Mouse (Mus musculus): ENCODE data around the gene Adamts14. TPM values are rescaled to one million over a fixed set of nuclear protein-coding genes. Genes with fewer than 3 reads are reported as not detected.

The Adamts14 gene
- polyA plus RNA-seq, 1 experiment from 2014 or later, result 1.8 TPM

GRCm38 (mm10) chr10:61294242-61294641 is 21.0 kb upstream of the Adamts14 start:
- no peaks in the 10 kb centered on the region for H3K9me3 ChIP-seq (ENCODE audit: low read length)
- H3K9ac ChIP-seq (replicated peaks; ENCODE audit: low read depth), result no peak overlapping the region
- no peak for ATAC-seq
- DNase-seq (ENCODE audit: low spot score), result no peak
- no peaks in the 10 kb centered on the region for H3K4me1 ChIP-seq (ENCODE audit: insufficient read depth, low read depth, low read length)
- H3K4me2 ChIP-seq (replicated peaks; ENCODE audit: low read depth, low read length), result no peak overlapping the region
- TF ChIP-seq CTCF (IDR thresholded peaks at IDR 0.05) (no peak), EP300 (IDR thresholded peaks at IDR 0.05) (no peak)
- H3K27me3 ChIP-seq (replicated peaks; ENCODE audit: insufficient read depth, low read length), result no peaks in the 10 kb centered on the region
- no peak overlapping the region for H3K27ac ChIP-seq (ENCODE audit: low read length)
- H3K4me3 ChIP-seq (ENCODE audit: low read depth, low read length), result no peak overlapping the region
- H3K36me3 ChIP-seq (ENCODE audit: insufficient read depth, low read length), result no peaks in the 10 kb centered on the region
- 55% methylated on average over 8 of the region's 8 CpGs for WGBS

- DNase-seq (ENCODE audit: low spot score), result no peak
- ATAC-seq, result no peak
- H3K4me1 ChIP-seq (ENCODE audit: insufficient read depth, low read depth, low read length), result no peaks in the 10 kb centered on the region
- 72% methylated on average over 2 of the region's 2 CpGs for WGBS
- no peak overlapping the region for H3K4me3 ChIP-seq (ENCODE audit: low read depth, low read length)
- H3K36me3 ChIP-seq (ENCODE audit: insufficient read depth, low read length), result no peaks in the 10 kb centered on the region
- no peaks in the 10 kb centered on the region for H3K27me3 ChIP-seq (replicated peaks; ENCODE audit: insufficient read depth, low read length)
- no peak for TF ChIP-seq EP300 (IDR thresholded peaks at IDR 0.05)
- TF ChIP-seq CTCF (IDR thresholded peaks at IDR 0.05), result no peak
- no peaks in the 10 kb centered on the region for H3K9me3 ChIP-seq (ENCODE audit: low read length)
- H3K4me2 ChIP-seq (replicated peaks; ENCODE audit: low read depth, low read length), result no peak overlapping the region
- H3K9ac ChIP-seq (replicated peaks; ENCODE audit: low read depth), result no peak overlapping the region
- H3K27ac ChIP-seq (ENCODE audit: low read length), result no peak overlapping the region
Observed at GRCm38 (mm10) chr10:61290479-61290878, 17.2 kb upstream of the Adamts14 start.

GRCm38 (mm10) chr10:61290016-61290415 is 16.8 kb upstream of the Adamts14 start:
- DNase-seq (ENCODE audit: low spot score), result no peak
- 74% methylated on average over 2 of the region's 2 CpGs for WGBS
- Histone ChIP-seq H3K27ac (ENCODE audit: low read length) (no peak overlapping the region), H3K9me3 (ENCODE audit: low read length) (no peaks in the 10 kb centered on the region), H3K4me2 (replicated peaks; ENCODE audit: low read depth, low read length) (no peak overlapping the region), H3K9ac (replicated peaks; ENCODE audit: low read depth) (no peak overlapping the region), H3K4me1 (ENCODE audit: insufficient read depth, low read depth, low read length) (no peaks in the 10 kb centered on the region), H3K36me3 (ENCODE audit: insufficient read depth, low read length) (no peaks in the 10 kb centered on the region), H3K4me3 (ENCODE audit: low read depth, low read length) (no peak overlapping the region), H3K27me3 (replicated peaks; ENCODE audit: insufficient read depth, low read length) (no peaks in the 10 kb centered on the region)
- no peak for ATAC-seq
- no peak for TF ChIP-seq CTCF (IDR thresholded peaks at IDR 0.05)

GRCm38 (mm10) chr10:61286246-61286645 is 13.0 kb upstream of the Adamts14 start:
- no peaks in the 10 kb centered on the region for H3K9me3 ChIP-seq (ENCODE audit: low read length)
- no peak overlapping the region for H3K4me2 ChIP-seq (replicated peaks; ENCODE audit: low read depth, low read length)
- peak; percentile 73 for DNase-seq (ENCODE audit: low spot score)
- no peaks in the 10 kb centered on the region for H3K27me3 ChIP-seq (replicated peaks; ENCODE audit: insufficient read depth, low read length)
- TF ChIP-seq CTCF (IDR thresholded peaks at IDR 0.05) (no peak), EP300 (IDR thresholded peaks at IDR 0.05) (peak; percentile 42; the same call in 1 of the 2 replicates)
- H3K4me3 ChIP-seq (ENCODE audit: low read depth, low read length), result no peak overlapping the region
- H3K4me1 ChIP-seq (ENCODE audit: insufficient read depth, low read depth, low read length), result no peaks in the 10 kb centered on the region
- no peak overlapping the region for H3K9ac ChIP-seq (replicated peaks; ENCODE audit: low read depth)
- H3K27ac ChIP-seq (ENCODE audit: low read length), result 0 out of 2 replicates have a peak overlapping the region, but pooled peaks have one; percentile 15
- H3K36me3 ChIP-seq (ENCODE audit: insufficient read depth, low read length), result no peaks in the 10 kb centered on the region
- peak; percentile 78 for ATAC-seq
- WGBS, result 39% methylated on average over 7 of the region's 7 CpGs

GRCm38 (mm10) chr10:61285271-61285670 is 12.0 kb upstream of the Adamts14 start:
- ATAC-seq (peak; percentile 84), DNase-seq (ENCODE audit: low spot score) (peak; percentile 78)
- no peaks in the 10 kb centered on the region for H3K36me3 ChIP-seq (ENCODE audit: insufficient read depth, low read length)
- peak overlapping the region; percentile 15 for H3K27ac ChIP-seq (ENCODE audit: low read length)
- no peaks in the 10 kb centered on the region for H3K4me1 ChIP-seq (ENCODE audit: insufficient read depth, low read depth, low read length)
- no peaks in the 10 kb centered on the region for H3K9me3 ChIP-seq (ENCODE audit: low read length)
- no peak for TF ChIP-seq EP300 (IDR thresholded peaks at IDR 0.05)
- TF ChIP-seq CTCF (IDR thresholded peaks at IDR 0.05), result no peak
- H3K27me3 ChIP-seq (replicated peaks; ENCODE audit: insufficient read depth, low read length), result no peaks in the 10 kb centered on the region
- WGBS, result 61% methylated on average over 11 of the region's 11 CpGs
- H3K4me2 ChIP-seq (replicated peaks; ENCODE audit: low read depth, low read length), result no peak overlapping the region
- no peak overlapping the region for H3K9ac ChIP-seq (replicated peaks; ENCODE audit: low read depth)
- H3K4me3 ChIP-seq (ENCODE audit: low read depth, low read length), result no peak overlapping the region

- Histone ChIP-seq H3K36me3 (ENCODE audit: insufficient read depth, low read length) (no peaks in the 10 kb centered on the region), H3K9me3 (ENCODE audit: low read length) (no peaks in the 10 kb centered on the region), H3K27me3 (replicated peaks; ENCODE audit: insufficient read depth, low read length) (no peaks in the 10 kb centered on the region), H3K4me2 (replicated peaks; ENCODE audit: low read depth, low read length) (no peak overlapping the region), H3K4me3 (ENCODE audit: low read depth, low read length) (no peak overlapping the region), H3K9ac (replicated peaks; ENCODE audit: low read depth) (no peak overlapping the region), H3K27ac (ENCODE audit: low read length) (no peak overlapping the region), H3K4me1 (ENCODE audit: insufficient read depth, low read depth, low read length) (no peaks in the 10 kb centered on the region)
- DNase-seq (ENCODE audit: low spot score) (no peak), ATAC-seq (no peak)
- TF ChIP-seq EP300 (IDR thresholded peaks at IDR 0.05), result no peak
- TF ChIP-seq CTCF (IDR thresholded peaks at IDR 0.05), result no peak
- WGBS, result 79% methylated on average over 4 of the region's 4 CpGs
Observed at GRCm38 (mm10) chr10:61284309-61284708, 11.1 kb upstream of the Adamts14 start.

- Histone ChIP-seq H3K27ac (ENCODE audit: low read length) (no peak overlapping the region), H3K4me2 (replicated peaks; ENCODE audit: low read depth, low read length) (no peak overlapping the region), H3K9ac (replicated peaks; ENCODE audit: low read depth) (no peak overlapping the region), H3K4me1 (ENCODE audit: insufficient read depth, low read depth, low read length) (no peaks in the 10 kb centered on the region), H3K4me3 (ENCODE audit: low read depth, low read length) (no peak overlapping the region), H3K9me3 (ENCODE audit: low read length) (no peaks in the 10 kb centered on the region), H3K36me3 (ENCODE audit: insufficient read depth, low read length) (no peaks in the 10 kb centered on the region), H3K27me3 (replicated peaks; ENCODE audit: insufficient read depth, low read length) (no peaks in the 10 kb centered on the region)
- no peak for TF ChIP-seq EP300 (IDR thresholded peaks at IDR 0.05)
- no peak for TF ChIP-seq CTCF (IDR thresholded peaks at IDR 0.05)
- WGBS, result 66% methylated on average over 5 of the region's 5 CpGs
- ATAC-seq (no peak), DNase-seq (ENCODE audit: low spot score) (no peak)
Observed at GRCm38 (mm10) chr10:61281115-61281514, 7.9 kb upstream of the Adamts14 start.
